Mouse (Mus musculus): Measurements from ENCODE around the gene Syt16.

GRCm38 (mm10) chr12:74094701-74095100 lies 97.2 kb downstream of the Syt16 start:
- TF ChIP-seq CTCF (IDR thresholded peaks at IDR 0.05; ENCODE audit: control insufficient read depth, insufficient read depth, insufficient replicate concordance, low read depth, low read length) = no peak
- TF ChIP-seq POLR2A (IDR thresholded peaks at IDR 0.05; ENCODE audit: control insufficient read depth, low read depth, low read length) = no peak
